In the genomic region with DNA sequence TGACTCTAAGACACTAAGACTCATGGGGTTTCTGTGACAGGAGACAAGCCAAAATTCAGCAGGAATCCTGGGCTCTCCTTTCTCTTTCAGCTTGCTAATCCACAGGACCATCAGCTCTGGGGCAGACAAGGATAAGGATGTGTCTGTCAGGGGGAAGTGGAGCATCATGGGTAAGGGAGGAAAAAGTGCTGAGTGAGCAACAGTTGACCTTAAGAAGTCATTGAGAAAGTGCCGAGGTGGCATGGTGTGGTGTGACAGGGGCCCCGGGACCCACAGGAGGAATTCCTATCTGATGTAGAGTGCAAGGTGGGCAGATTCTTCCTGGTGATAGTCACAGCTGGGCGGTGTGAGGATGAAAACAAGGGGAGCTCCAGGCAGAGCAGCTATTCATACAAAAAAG, we compare ENCODE assay signal across 20 mouse cellular contexts. TPM values are rescaled to one million over a fixed set of nuclear protein-coding genes. Genes with fewer than 3 reads are reported as not detected.
"Had no signal": no experiment of that assay in that cellular context is flagged by ENCODE, and none has a peak within 500 bp of the region (broad histone marks: within the 10 kb centered on the region; RNA-seq: fewer than 3 reads in every experiment).

No protein-coding gene starts in this region.

- DNase-seq: retina, postnatal 1 day; right cerebral cortex, adult 18-20 months; right cerebral cortex, postnatal 14 days; right cerebral cortex, postnatal 25 days; right cerebral cortex, postnatal 4 days; spleen, adult 18-20 months; thymus, adult 18-20 months; thymus, adult 2 months; thymus, postnatal 14 days; thymus, postnatal 25 days; thymus, postnatal 36 days; thymus, postnatal 4 days had no signal

- H3K9me3 ChIP-seq: neural tube, embryonic 12.5 days; neural tube, embryonic 13.5 days; neural tube, embryonic 15.5 days; stomach, embryonic 15.5 days had no signal

- H3K4me2 ChIP-seq: neural tube, embryonic 12.5 days; neural tube, embryonic 13.5 days; neural tube, embryonic 15.5 days; stomach, embryonic 15.5 days had no signal

- H3K4me3 ChIP-seq: neural tube, embryonic 12.5 days; neural tube, embryonic 13.5 days; neural tube, embryonic 15.5 days; stomach, embryonic 15.5 days had no signal

- H3K4me1 ChIP-seq: stomach, embryonic 15.5 days had no signal

- H3K27ac ChIP-seq: neural tube, embryonic 12.5 days; neural tube, embryonic 13.5 days; neural tube, embryonic 15.5 days; stomach, embryonic 15.5 days; stomach, postnatal 0 days had no signal

- H3K9ac ChIP-seq: neural tube, embryonic 12.5 days; neural tube, embryonic 13.5 days; neural tube, embryonic 15.5 days; stomach, embryonic 15.5 days had no signal

- H3K36me3 ChIP-seq: neural tube, embryonic 12.5 days; neural tube, embryonic 13.5 days; neural tube, embryonic 15.5 days; stomach, embryonic 15.5 days had no signal

RNA-seq across cellular contexts. Expression of a gene that starts 58.7 kb away (rescaled TPM):
- total RNA-seq: neutrophil, adult 5-6 weeks had no signal
- polyA plus RNA-seq: neural tube, embryonic 13.5 days; neural tube, embryonic 14.5 days; neural tube, embryonic 15.5 days; stomach, embryonic 14.5 days; stomach, postnatal 0 days had no signal
